Mouse (Mus musculus) forebrain, postnatal 0 days (tissue): ENCODE measurements at regions not wholly inside any gene's neighbourhood (a gene's known extent, or its start where the extent isn't known, plus 50 kb on each side); places are given as distances from the start of the nearest gene placed in this dataset.

Experiments
- ATAC-seq: fragments of 200-750 bp; cut with Nextera tagmentation; 2 replicates; pipeline ENCODE4 v1.8.0; 2017; ENCODE audit warnings: mild to moderate bottlenecking, moderate library complexity
- DNase-seq: peaks from one replicate; pipeline ENCODE4 v3.0.0-alpha.2; 2015
- H3K27ac ChIP-seq: fragments of 300-500 bp; sonication (generic); 2 replicates; pipeline ENCODE4 v1.5.1; 2014; ENCODE audit warnings: low read depth, mild to moderate bottlenecking, antibody characterized with exemption, low read length, moderate library complexity, mixed read lengths
- H3K27me3 ChIP-seq: fragments of 300-500 bp; sonication (generic); 2 replicates; pipeline ENCODE4 v1.6.1; 2014; ENCODE audit warnings: mild to moderate bottlenecking, low read length, mixed read lengths; ENCODE audit not compliant: insufficient read depth
- H3K36me3 ChIP-seq: fragments of 300-500 bp; sonication (generic); 2 replicates; pipeline ENCODE4 v1.6.1; 2014; ENCODE audit warnings: mild to moderate bottlenecking, moderate library complexity; ENCODE audit not compliant: insufficient read depth
- H3K4me1 ChIP-seq: fragments of 300-500 bp; sonication (generic); 2 replicates; pipeline ENCODE4 v1.6.1; 2014; ENCODE audit warnings: antibody characterized with exemption; ENCODE audit not compliant: insufficient read depth
- H3K4me2 ChIP-seq: fragments of 300-500 bp; sonication (generic); 2 replicates; pipeline ENCODE4 v1.6.1; 2014; ENCODE audit warnings: low read depth, mild to moderate bottlenecking, moderate library complexity
- H3K4me3 ChIP-seq: fragments of 300-500 bp; sonication (generic); 2 replicates; pipeline ENCODE4 v1.5.1; 2014; ENCODE audit warnings: low read depth, low read length, mixed read lengths
- H3K9ac ChIP-seq: fragments of 300-500 bp; sonication (generic); 2 replicates; pipeline ENCODE4 v1.6.1; 2014; ENCODE audit warnings: mild to moderate bottlenecking
- H3K9me3 ChIP-seq: fragments of 300-500 bp; sonication (generic); 2 replicates; pipeline ENCODE4 v1.6.1; 2016; ENCODE audit warnings: low read length
- CTCF ChIP-seq: sonication (generic); IDR thresholded peaks from 2 replicates; pipeline ENCODE4 v1.5.1; 2016; ENCODE audit warnings: antibody characterized with exemption, control low read depth, low read depth
- WGBS: fragments of 180-500 bp; shearing (Covaris S2); extraction: QIAGEN DNeasy Blood & Tissue Kit; methylation state at CpG from one replicate; pipeline ENCODE4 v1.1.7; 2014; 5-methylcytosine and 5-hydroxymethylcytosine counted together

DNA sequence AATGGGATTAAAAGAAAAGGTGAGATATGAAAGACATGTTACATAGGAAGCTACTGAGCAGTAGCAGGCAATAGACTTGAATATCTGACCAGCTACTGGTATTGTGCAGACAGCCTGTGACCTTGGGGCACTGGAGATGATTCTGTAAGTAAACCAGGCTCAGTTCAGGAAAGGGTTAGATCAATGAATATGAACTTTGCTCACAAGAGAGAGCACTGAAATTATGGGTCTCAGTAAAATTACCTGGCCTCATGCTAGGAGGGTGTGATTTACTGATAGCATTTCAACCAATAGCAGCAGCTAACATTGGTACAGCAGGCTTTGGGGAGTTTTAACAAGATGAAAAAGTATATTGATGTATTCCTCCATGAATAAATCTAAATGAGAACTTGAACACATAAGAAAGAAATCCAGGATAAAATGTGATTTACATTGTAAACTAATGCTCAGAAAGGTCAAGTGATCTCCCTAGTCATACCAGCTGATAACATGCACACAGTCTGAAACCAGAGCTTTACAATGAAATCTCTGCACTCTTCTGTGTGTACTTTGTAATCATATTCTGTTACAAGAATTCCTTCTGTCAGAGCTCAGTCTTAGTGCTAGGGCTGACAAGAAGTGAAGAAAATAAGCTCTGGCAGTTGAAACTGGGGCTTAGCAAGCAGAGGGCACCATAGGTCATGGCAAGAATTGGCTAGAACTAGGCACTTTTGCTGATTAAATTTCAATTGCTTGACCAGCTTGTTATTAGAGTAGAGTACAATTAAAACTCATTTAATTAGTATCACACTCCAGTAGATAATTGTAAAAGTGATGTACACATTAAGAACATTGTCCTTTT lies 80.8 kb downstream of the Gm10192 start:
- Histone ChIP-seq H3K27me3 (no peaks in the 10 kb centered on the region), H3K9ac (no peak overlapping the region), H3K4me1 (no peaks in the 10 kb centered on the region), H3K9me3 (no peaks in the 10 kb centered on the region), H3K4me2 (no peak overlapping the region), H3K4me3 (no peak overlapping the region), H3K36me3 (no peaks in the 10 kb centered on the region), H3K27ac (no peak overlapping the region)
- TF ChIP-seq CTCF = no peak
- no peak for ATAC-seq
- DNase-seq = no peak

DNA sequence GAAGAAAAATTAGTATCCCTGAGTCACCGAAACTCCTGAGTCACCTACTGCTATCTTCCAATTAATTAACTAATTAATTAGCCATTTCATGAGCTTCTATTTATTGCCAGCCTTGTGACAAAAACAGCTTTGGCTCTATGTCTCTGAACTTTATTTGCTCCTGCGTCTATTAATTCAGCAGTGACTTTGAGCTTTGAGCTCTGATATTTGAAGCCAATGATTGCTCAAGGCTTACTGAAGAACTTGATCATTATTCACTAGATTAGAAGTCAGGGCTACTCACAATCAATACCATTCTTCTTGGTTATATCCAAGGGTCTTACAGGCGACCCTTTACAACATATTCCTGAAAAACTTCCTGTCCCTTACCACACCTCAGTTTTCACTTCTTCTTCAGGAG lies 83.2 kb downstream of the Gm10192 start:
- Histone ChIP-seq H3K27me3 (no peaks in the 10 kb centered on the region), H3K4me1 (no peaks in the 10 kb centered on the region), H3K4me3 (no peak overlapping the region), H3K36me3 (no peaks in the 10 kb centered on the region), H3K4me2 (no peak overlapping the region), H3K9ac (no peak overlapping the region), H3K27ac (no peak overlapping the region), H3K9me3 (no peaks in the 10 kb centered on the region)
- DNase-seq = no peak
- ATAC-seq = no peak
- 63% methylated on average over 3 of the region's 3 CpGs for WGBS
- no peak for TF ChIP-seq CTCF

DNA sequence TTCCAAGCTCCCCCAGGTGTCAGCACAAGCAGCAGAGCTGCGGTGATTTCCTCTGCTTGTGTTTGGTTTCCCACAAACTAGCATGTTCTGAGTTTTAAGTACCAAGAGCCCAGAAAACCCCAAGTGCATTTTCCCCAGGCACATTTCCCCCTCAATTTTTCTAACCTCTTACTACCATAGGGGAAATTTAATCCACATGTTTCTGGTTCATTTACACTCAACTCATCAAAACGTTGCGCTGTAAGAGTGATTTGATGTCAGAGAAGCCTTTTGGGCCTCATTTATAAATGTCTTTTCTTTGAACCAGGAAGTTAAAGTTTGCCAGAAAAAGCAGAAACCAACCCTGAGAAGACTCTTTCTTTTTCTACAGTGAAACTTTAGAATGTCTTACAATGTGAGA lies 89.4 kb downstream of the Gm10192 start:
- Histone ChIP-seq H3K4me3 (no peak overlapping the region), H3K9ac (no peak overlapping the region), H3K27me3 (no peaks in the 10 kb centered on the region), H3K4me2 (no peak overlapping the region), H3K36me3 (no peaks in the 10 kb centered on the region), H3K4me1 (no peaks in the 10 kb centered on the region), H3K27ac (no peak overlapping the region), H3K9me3 (no peaks in the 10 kb centered on the region)
- TF ChIP-seq CTCF = no peak
- no peak for DNase-seq
- 88% methylated on average over 3 of the region's 3 CpGs for WGBS
- no peak for ATAC-seq

DNA sequence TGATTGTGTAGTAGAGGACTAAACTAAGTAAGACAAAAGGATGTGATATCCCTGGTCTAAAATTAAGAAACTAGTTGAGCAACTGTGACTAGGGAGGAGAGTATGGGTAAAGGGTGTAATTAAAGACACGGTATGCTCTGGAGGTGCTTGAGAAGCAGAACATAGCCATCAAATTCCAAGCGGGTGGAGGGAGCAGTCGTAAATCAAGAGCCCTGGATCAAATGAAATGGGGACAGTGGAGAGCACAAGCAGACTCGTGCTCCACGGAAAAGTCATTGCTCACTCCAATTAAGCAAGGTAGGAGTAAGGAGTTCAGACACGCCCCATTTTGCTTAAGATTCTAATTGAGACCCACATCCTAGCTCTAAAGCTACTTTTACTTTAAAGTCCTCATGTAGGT lies 132.2 kb downstream of the Gm10192 start:
- H3K4me2 ChIP-seq = no peak overlapping the region
- no peak overlapping the region for H3K27ac ChIP-seq
- no peak for TF ChIP-seq CTCF
- H3K36me3 ChIP-seq = no peaks in the 10 kb centered on the region
- H3K27me3 ChIP-seq = no peaks in the 10 kb centered on the region
- no peak for ATAC-seq
- no peak overlapping the region for H3K9ac ChIP-seq
- no peaks in the 10 kb centered on the region for H3K9me3 ChIP-seq
- WGBS = 87% methylated on average over 6 of the region's 6 CpGs
- no peaks in the 10 kb centered on the region for H3K4me1 ChIP-seq
- DNase-seq = no peak
- H3K4me3 ChIP-seq = no peak overlapping the region

DNA sequence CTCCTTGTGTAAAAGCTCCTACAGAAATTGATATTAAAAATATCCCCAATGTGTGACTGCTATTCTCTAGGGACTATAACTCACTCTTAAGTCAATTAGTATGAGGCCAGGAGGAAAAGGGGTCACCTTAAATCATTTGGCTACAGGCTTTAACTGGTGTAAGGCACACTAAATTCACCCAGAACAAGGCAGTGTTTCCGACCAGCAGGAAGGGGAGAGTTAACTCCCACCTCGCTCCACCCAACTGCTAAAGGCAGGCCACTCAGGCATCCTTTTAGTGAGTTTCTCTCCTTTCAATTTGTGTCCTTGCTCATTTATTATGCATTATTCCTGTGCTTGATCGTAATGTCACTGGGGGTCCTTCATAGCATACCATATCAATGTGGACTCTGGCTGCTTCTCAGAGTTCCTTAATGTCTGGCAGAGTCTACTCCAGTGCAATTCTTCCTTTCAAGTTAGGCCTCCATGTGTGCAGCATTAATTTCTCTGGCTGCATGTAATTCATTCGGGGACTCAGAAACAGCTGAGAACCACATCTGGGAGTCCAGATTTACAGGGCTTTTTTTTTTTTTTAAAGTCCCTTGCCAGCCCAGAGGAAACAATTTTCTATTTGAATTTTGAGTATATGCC lies 133.8 kb downstream of the Gm10192 start:
- no peak for TF ChIP-seq CTCF
- ATAC-seq (no peak), DNase-seq (no peak)
- no peak overlapping the region for H3K4me3 ChIP-seq
- no peak overlapping the region for H3K4me2 ChIP-seq
- H3K9ac ChIP-seq = no peak overlapping the region
- H3K36me3 ChIP-seq = no peaks in the 10 kb centered on the region
- WGBS = 62% methylated on average over 4 of the region's 4 CpGs
- no peak overlapping the region for H3K27ac ChIP-seq
- H3K4me1 ChIP-seq = no peaks in the 10 kb centered on the region
- no peaks in the 10 kb centered on the region for H3K27me3 ChIP-seq
- no peaks in the 10 kb centered on the region for H3K9me3 ChIP-seq

DNA sequence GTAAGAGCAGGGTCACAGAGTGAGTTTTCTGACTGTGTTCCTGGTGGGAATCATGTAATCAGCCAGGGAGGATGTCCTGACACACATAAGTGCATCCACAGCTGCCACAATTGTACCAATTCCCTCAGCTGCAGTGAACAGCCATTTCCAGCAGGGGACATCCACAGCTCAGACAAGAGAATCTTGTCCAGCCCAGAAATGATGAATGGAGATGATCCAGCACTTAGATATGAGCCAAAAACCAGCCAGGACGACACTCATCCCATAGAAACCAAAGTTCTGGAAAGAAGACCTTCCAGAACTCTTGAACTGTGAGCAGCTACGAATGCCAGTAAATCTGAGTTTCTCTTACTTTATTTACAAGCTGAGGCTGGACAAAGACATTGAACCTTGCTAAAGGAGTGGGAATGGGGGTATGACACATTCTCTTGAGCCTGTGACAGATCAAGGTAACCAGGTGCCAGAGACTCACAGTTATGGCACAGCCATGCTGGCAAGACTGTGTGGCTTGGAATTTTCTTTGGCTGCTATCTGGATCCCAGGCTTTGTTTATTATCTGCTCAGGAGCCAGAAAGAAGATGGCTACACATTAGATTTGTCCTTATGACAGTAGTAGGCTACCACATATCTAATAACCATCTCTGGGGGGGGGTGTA lies 145.1 kb downstream of the Gm10192 start:
- no peaks in the 10 kb centered on the region for H3K9me3 ChIP-seq
- no peak overlapping the region for H3K4me2 ChIP-seq
- no peaks in the 10 kb centered on the region for H3K27me3 ChIP-seq
- H3K36me3 ChIP-seq = no peaks in the 10 kb centered on the region
- TF ChIP-seq CTCF = peak; percentile 92
- H3K4me1 ChIP-seq = no peaks in the 10 kb centered on the region
- H3K4me3 ChIP-seq = no peak overlapping the region
- ATAC-seq (peak; percentile 71; the same call in 1 of the 2 replicates), DNase-seq (peak; percentile 74)
- WGBS = 34% methylated on average over 2 of the region's 2 CpGs
- H3K27ac ChIP-seq = no peak overlapping the region
- no peak overlapping the region for H3K9ac ChIP-seq

DNA sequence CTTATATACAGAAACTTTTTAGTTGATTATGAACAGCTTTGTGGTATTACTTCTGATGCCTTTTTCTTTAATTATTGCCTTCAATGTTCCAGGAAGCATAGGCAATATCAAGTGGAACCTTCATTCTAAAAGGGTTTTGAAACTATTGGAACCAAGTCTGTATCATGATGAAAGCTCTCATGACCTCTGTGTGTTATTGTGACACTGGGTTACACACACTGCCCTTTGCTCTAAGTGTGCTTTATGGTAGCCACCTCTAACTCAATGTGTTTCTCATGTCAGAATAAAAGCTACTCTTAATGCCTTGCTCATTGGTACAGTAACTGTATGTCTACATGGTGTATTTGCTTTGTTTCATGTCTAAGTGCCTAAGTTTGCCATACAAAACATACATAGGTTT lies 154.0 kb downstream of the Gm10192 start:
- H3K4me1 ChIP-seq = no peaks in the 10 kb centered on the region
- no peak for TF ChIP-seq CTCF

More for the DNA sequence above, 154.0 kb downstream of the Gm10192 start:
- no peak overlapping the region for H3K9ac ChIP-seq
- H3K9me3 ChIP-seq = no peaks in the 10 kb centered on the region
- no peak for ATAC-seq
- H3K36me3 ChIP-seq = no peaks in the 10 kb centered on the region
- no peaks in the 10 kb centered on the region for H3K27me3 ChIP-seq
- H3K4me3 ChIP-seq = no peak overlapping the region
- DNase-seq = no peak
- H3K27ac ChIP-seq = no peak overlapping the region
- no peak overlapping the region for H3K4me2 ChIP-seq
